In genomic region chr4:132921488-132921887, GRCm38 (mm10) we compare ENCODE assay signal across 8 mouse cellular contexts. TPM values are rescaled to one million over a fixed set of nuclear protein-coding genes. Genes with fewer than 3 reads are reported as not detected.
DNase-seq lines count a peak whose midpoint lies in the region; ATAC-seq and TF ChIP-seq lines count a peak whose summit lies in the region.

No protein-coding gene starts in this region.

- H3K9ac ChIP-seq in kidney, embryonic 14.5 days (ENCODE audit: low read depth, low read length): peak overlapping the region; percentile 88
- H3K9ac ChIP-seq in hindbrain, embryonic 12.5 days: peak overlapping the region; percentile 91
- peak overlapping the region; percentile 94 for H3K9ac ChIP-seq in midbrain, embryonic 13.5 days (replicated peaks)

- H3K4me1 ChIP-seq in kidney, embryonic 14.5 days (ENCODE audit: control insufficient read depth, insufficient read depth, low read length): peaks cover 14% of the 10 kb centered on the region
- peaks cover 7% of the 10 kb centered on the region for H3K4me1 ChIP-seq in bone marrow macrophage, adult 2 months (ENCODE audit: control insufficient read depth, insufficient read depth, low read length)
- H3K4me1 ChIP-seq in hindbrain, embryonic 12.5 days: peaks cover 7% of the 10 kb centered on the region
- peaks cover 19% of the 10 kb centered on the region for H3K4me1 ChIP-seq in midbrain, embryonic 13.5 days (replicated peaks)

- peak overlapping the region; percentile 73 for H3K4me2 ChIP-seq in kidney, embryonic 14.5 days (replicated peaks; ENCODE audit: low read depth, low read length)
- peak overlapping the region; percentile 57 for H3K4me2 ChIP-seq in hindbrain, embryonic 12.5 days (replicated peaks)
- H3K4me2 ChIP-seq in midbrain, embryonic 13.5 days (replicated peaks): peak overlapping the region; percentile 77

- no peak for ATAC-seq in kidney, embryonic 14.5 days (ENCODE audit: low FRiP score, low TSS enrichment)
- no peak for ATAC-seq in hindbrain, embryonic 12.5 days (ENCODE audit: low FRiP score)
- no peak for ATAC-seq in midbrain, embryonic 13.5 days
- ATAC-seq in monocyte, adult 5-6 weeks (replicated peaks; ENCODE audit: insufficient number of reproducible peaks, low FRiP score, low TSS enrichment, poor library complexity, severe bottlenecking): no peak

- no peak for DNase-seq in kidney, postnatal 36 days
- no peak for DNase-seq in T-cell, adult 2 months (ENCODE audit: low spot score)
- DNase-seq in spleen, postnatal 10 days (ENCODE audit: low spot score in 2 of 2): no peak

- H3K27me3 ChIP-seq in kidney, embryonic 14.5 days (ENCODE audit: control insufficient read depth, insufficient read depth, low read length): no peaks in the 10 kb centered on the region
- no peaks in the 10 kb centered on the region for H3K27me3 ChIP-seq in hindbrain, embryonic 12.5 days
- H3K27me3 ChIP-seq in midbrain, embryonic 13.5 days: no peaks in the 10 kb centered on the region

- peak overlapping the region; percentile 97 for H3K4me3 ChIP-seq in kidney, embryonic 14.5 days (ENCODE audit: low read length)
- H3K4me3 ChIP-seq in bone marrow macrophage, adult 2 months (ENCODE audit: insufficient read depth, low read length): peak overlapping the region; percentile 80
- H3K4me3 ChIP-seq in hindbrain, embryonic 12.5 days: peak overlapping the region; percentile 97
- H3K4me3 ChIP-seq in midbrain, embryonic 13.5 days (replicated peaks): peak overlapping the region; percentile 90

- 41% methylated on average over 12 of the region's 12 CpGs for WGBS in kidney, embryonic 14.5 days
- 44% methylated on average over 12 of the region's 12 CpGs for WGBS in hindbrain, embryonic 12.5 days
- 43% methylated on average over 12 of the region's 12 CpGs for WGBS in midbrain, embryonic 13.5 days

- no peak for TF ChIP-seq CTCF in bone marrow macrophage, adult 2 months (IDR thresholded peaks at IDR 0.05; ENCODE audit: low read depth, low read length)

- no peaks in the 10 kb centered on the region for H3K9me3 ChIP-seq in kidney, embryonic 14.5 days (ENCODE audit: control insufficient read depth, low read length)
- H3K9me3 ChIP-seq in hindbrain, embryonic 12.5 days (replicated peaks): no peaks in the 10 kb centered on the region
- H3K9me3 ChIP-seq in midbrain, embryonic 13.5 days: no peaks in the 10 kb centered on the region

- no peak for TF ChIP-seq POLR2A in bone marrow macrophage, adult 2 months (IDR thresholded peaks at IDR 0.05; ENCODE audit: borderline replicate concordance, low read depth, low read length)

- H3K27ac ChIP-seq in kidney, embryonic 14.5 days (ENCODE audit: low read depth, low read length): no peak overlapping the region
- H3K27ac ChIP-seq in bone marrow macrophage, adult 2 months (ENCODE audit: insufficient read depth, low read depth, low read length): peak overlapping the region; percentile 54; the same call in 1 of the 2 replicates
- H3K27ac ChIP-seq in hindbrain, embryonic 12.5 days: no peak overlapping the region
- H3K27ac ChIP-seq in midbrain, embryonic 13.5 days: peak overlapping the region; percentile 91; the same call in 1 of the 2 replicates

- peaks cover 14% of the 10 kb centered on the region; the same call in 1 of the 2 replicates for H3K36me3 ChIP-seq in kidney, embryonic 14.5 days (ENCODE audit: control insufficient read depth, insufficient read depth, low read length)
- peaks cover 23% of the 10 kb centered on the region for H3K36me3 ChIP-seq in hindbrain, embryonic 12.5 days
- H3K36me3 ChIP-seq in midbrain, embryonic 13.5 days: peaks cover 29% of the 10 kb centered on the region

RNA-seq across cellular contexts. Expression of gene Fam76a, which starts 0.9 kb away (rescaled TPM):
- 27.2 and 43.3 TPM in 2 replicates for polyA plus RNA-seq in kidney, embryonic 14.5 days (2014; fragmentation: Nextera tagmentation; extraction: Ambion mirVana)
- polyA plus RNA-seq in bone marrow macrophage, adult 2 months (2012; ENCODE audit: insufficient read depth, insufficient read length, missing spikeins): 36.3 and 37.6 TPM in 2 replicates
- polyA plus RNA-seq in hindbrain, embryonic 12.5 days (2016; fragmentation: Nextera tagmentation; extraction: Ambion mirVana): 29.6 and 33.8 TPM in 2 replicates
- 39.1 and 45.1 TPM in 2 replicates for polyA plus RNA-seq in midbrain, embryonic 13.5 days (2015; fragmentation: Nextera tagmentation; extraction: Ambion mirVana)
- 27.3 to 53.5 TPM (median 33.8 TPM) in 3 replicates for total RNA-seq in monocyte, adult 5-6 weeks (2017)

RNA-seq across cellular contexts. Expression of gene Stx12, which starts 37.2 kb away (rescaled TPM):
- 56.3 and 62.5 TPM in 2 replicates for polyA plus RNA-seq in kidney, embryonic 14.5 days (2014; fragmentation: Nextera tagmentation; extraction: Ambion mirVana)
- 78.3 and 87.6 TPM in 2 replicates for polyA plus RNA-seq in bone marrow macrophage, adult 2 months (2012; ENCODE audit: insufficient read depth, insufficient read length, missing spikeins)
- 100 and 104 TPM in 2 replicates for polyA plus RNA-seq in hindbrain, embryonic 12.5 days (2016; fragmentation: Nextera tagmentation; extraction: Ambion mirVana)
- polyA plus RNA-seq in midbrain, embryonic 13.5 days (2015; fragmentation: Nextera tagmentation; extraction: Ambion mirVana): 133 and 144 TPM in 2 replicates
- total RNA-seq in monocyte, adult 5-6 weeks (2017): 64.8 to 81.4 TPM (median 73.4 TPM) in 3 replicates

RNA-seq across cellular contexts. Expression of gene Fgr, which starts 52.4 kb away (rescaled TPM):
- polyA plus RNA-seq in kidney, embryonic 14.5 days (2014; fragmentation: Nextera tagmentation; extraction: Ambion mirVana): 0.23 and 0.45 TPM in 2 replicates
- polyA plus RNA-seq in bone marrow macrophage, adult 2 months (2012; ENCODE audit: insufficient read depth, insufficient read length, missing spikeins): 24.3 and 26.0 TPM in 2 replicates
- polyA plus RNA-seq in hindbrain, embryonic 12.5 days (2016; fragmentation: Nextera tagmentation; extraction: Ambion mirVana): 0.08 TPM in 1 of 2 replicates, not detected in the other
- 0.12 TPM in 1 of 2 replicates, not detected in the other for polyA plus RNA-seq in midbrain, embryonic 13.5 days (2015; fragmentation: Nextera tagmentation; extraction: Ambion mirVana)
- 266 TPM in 3 replicates for total RNA-seq in monocyte, adult 5-6 weeks (2017)

Comparison
In these comparisons a context has a peak if more than half of its experiments do, and no peak if none do; other contexts are left out.
1. H3K27ac ChIP-seq: peak in bone marrow macrophage, adult 2 months (single experiment) and midbrain, embryonic 13.5 days (single experiment); none in kidney, embryonic 14.5 days (single experiment) and hindbrain, embryonic 12.5 days (single experiment).
2. RNA of gene Fgr, which starts 52.4 kb away (polyA plus RNA-seq): 24.3 to 26.0 TPM in bone marrow macrophage, adult 2 months; 0.23 to 0.45 TPM in kidney, embryonic 14.5 days, 0.12 TPM in midbrain, embryonic 13.5 days and 0.08 TPM in hindbrain, embryonic 12.5 days; every median in the first group is over 10 times any median in the second.
3. Peak in every context shown above with its lines, with median percentiles within 50 percentile points of each other: H3K4me2 ChIP-seq, H3K4me3 ChIP-seq and H3K9ac ChIP-seq.